Mouse (Mus musculus) CH12.LX (cell line): ENCODE results near the gene Mettl7a1. TPM values are rescaled to one million over a fixed set of nuclear protein-coding genes. Genes with fewer than 3 reads are reported as not detected.
A peak's percentile ranks its signal among the peaks of the same experiment; 100 is the strongest.
"Not testable (repeated sequence)": the region's sequence is repeated elsewhere in the genome, so short reads cannot be mapped to it uniquely, and the experiment has no call there.

Source experiments
- DNase-seq: peaks from one replicate; pipeline ENCODE4 v3.0.0-alpha.2; 2013; ENCODE audit errors: extremely low read depth
- H3K27ac ChIP-seq: 2 replicates; pipeline ENCODE4 v1.5.1; 2012; ENCODE audit warnings: low read depth, mild to moderate bottlenecking, control low read depth, moderate library complexity; ENCODE audit not compliant: insufficient read depth
- H3K27me3 ChIP-seq: replicated peaks from 2 replicates; pipeline ENCODE3; 2012; ENCODE audit warnings: inconsistent platforms
- H3K36me3 ChIP-seq, 2 experiments: replicated peaks in 1 of 2; 2 replicates each; pipeline versions ENCODE3 to v1.6.1; 2012; ENCODE audit warnings: inconsistent platforms in 1 of 2, low read length in 1 of 2, mild to moderate bottlenecking in 1 of 2, mixed read lengths in 1 of 2, moderate library complexity in 1 of 2; ENCODE audit not compliant: control insufficient read depth in 1 of 2, insufficient read depth in 1 of 2
- H3K4me1 ChIP-seq, 2 experiments: 2 replicates each; pipeline ENCODE4 v1.6.1; 2012; ENCODE audit warnings: inconsistent platforms in 1 of 2, moderate library complexity in 1 of 2; ENCODE audit not compliant: insufficient read depth in 2 of 2, control insufficient read depth in 1 of 2
- H3K4me2 ChIP-seq: 2 replicates; pipeline ENCODE4 v1.6.1; 2012; ENCODE audit warnings: low read depth, mild to moderate bottlenecking, control low read depth; ENCODE audit not compliant: poor library complexity, insufficient read depth, severe bottlenecking
- H3K4me3 ChIP-seq, 3 experiments: fragments of 150-350 bp in 1 of 3; sonication (generic) in 1 of 3; replicated peaks in 1 of 3; 2 replicates each; pipeline versions ENCODE3 to v1.5.1; 2011 to 2012; ENCODE audit warnings: low read depth in 2 of 3, low read length in 2 of 3, mild to moderate bottlenecking in 2 of 3, moderate library complexity in 2 of 3, control low read depth in 1 of 3, improper control_type of control experiment in 1 of 3, inconsistent platforms in 1 of 3, mixed read lengths in 1 of 3; ENCODE audit not compliant: poor library complexity in 1 of 3
- H3K79me2 ChIP-seq: replicated peaks from 2 replicates; pipeline ENCODE4 v1.6.1; 2012; ENCODE audit warnings: mild to moderate bottlenecking, moderate library complexity; ENCODE audit not compliant: control insufficient read depth, poor library complexity, insufficient read depth, severe bottlenecking; ENCODE audit errors: extremely low read depth
- H3K9ac ChIP-seq: 2 replicates; pipeline ENCODE4 v1.6.1; 2012; ENCODE audit warnings: low read depth, mild to moderate bottlenecking, control low read depth, moderate library complexity; ENCODE audit not compliant: insufficient read depth
- H3K9me3 ChIP-seq: replicated peaks from 2 replicates; pipeline ENCODE3; 2012; ENCODE audit warnings: low read length, inconsistent platforms, mixed read lengths
- CHD1 ChIP-seq: IDR thresholded peaks from 2 replicates; pipeline ENCODE4 v1.6.1; 2012; ENCODE audit warnings: low read depth, low read length, improper control_type of control experiment, inconsistent platforms
- CTCF ChIP-seq, 2 experiments: IDR thresholded peaks in 1 of 2; conservative IDR thresholded peaks in 1 of 2; 2 replicates each; pipeline ENCODE4 v1.5.1; 2011 to 2012; ENCODE audit warnings: low read depth in 2 of 2, low read length in 2 of 2, improper control_type of control experiment in 1 of 2, inconsistent platforms in 1 of 2, mild to moderate bottlenecking in 1 of 2, moderate library complexity in 1 of 2
- E2F4 ChIP-seq: IDR thresholded peaks from 2 replicates; pipeline ENCODE4 v1.6.1; 2011; ENCODE audit warnings: low read depth, low read length, improper control_type of control experiment; ENCODE audit not compliant: insufficient replicate concordance
- ELF1 ChIP-seq: IDR thresholded peaks from 2 replicates; pipeline ENCODE4 v1.6.1; 2014; ENCODE audit warnings: low read depth, mild to moderate bottlenecking, inconsistent platforms, low read length, improper control_type of control experiment
- GABPA ChIP-seq: IDR thresholded peaks from 2 replicates; pipeline ENCODE4 v1.6.1; 2012; ENCODE audit warnings: low read depth, low read length, improper control_type of control experiment, inconsistent platforms; ENCODE audit not compliant: insufficient replicate concordance
- HCFC1 ChIP-seq: IDR thresholded peaks from 2 replicates; pipeline ENCODE4 v1.6.1; 2012; ENCODE audit warnings: low read depth, mild to moderate bottlenecking, inconsistent platforms, low read length, improper control_type of control experiment
- IRF4 ChIP-seq: IDR thresholded peaks from 2 replicates; pipeline ENCODE4 v1.6.1; 2014; ENCODE audit warnings: low read depth, mild to moderate bottlenecking, inconsistent platforms, low read length, improper control_type of control experiment
- MAFK ChIP-seq: IDR thresholded peaks from 2 replicates; pipeline ENCODE4 v1.6.1; 2011; ENCODE audit warnings: low read length, improper control_type of control experiment; ENCODE audit not compliant: insufficient replicate concordance
- MXI1 ChIP-seq: IDR thresholded peaks from 2 replicates; pipeline ENCODE4 v1.6.1; 2011; ENCODE audit warnings: mild to moderate bottlenecking, low read depth, low read length, improper control_type of control experiment
- NELFE ChIP-seq: IDR thresholded peaks from 2 replicates; pipeline ENCODE4 v1.6.1; 2011; ENCODE audit warnings: low read depth, low read length, improper control_type of control experiment
- PAX5 ChIP-seq: IDR thresholded peaks from 2 replicates; pipeline ENCODE4 v1.6.1; 2012; ENCODE audit warnings: low read length, inconsistent platforms, mixed read lengths
- POLR2A ChIP-seq: IDR thresholded peaks from 2 replicates; pipeline ENCODE4 v1.6.1; 2011; ENCODE audit warnings: low read depth, mild to moderate bottlenecking, improper control_type of control experiment, low read length
- POLR2AphosphoS2 ChIP-seq: IDR thresholded peaks from 2 replicates; pipeline ENCODE4 v1.6.1; 2011; ENCODE audit warnings: low read depth, low read length, improper control_type of control experiment
- SMC3 ChIP-seq: IDR thresholded peaks from 2 replicates; pipeline ENCODE4 v1.6.1; 2011; ENCODE audit warnings: low read depth, low read length, improper control_type of control experiment
- TCF12 ChIP-seq: IDR thresholded peaks from 2 replicates; pipeline ENCODE4 v1.6.1; 2014; ENCODE audit warnings: low read depth, mild to moderate bottlenecking, inconsistent platforms, low read length, improper control_type of control experiment
- UBTF ChIP-seq: IDR thresholded peaks from 2 replicates; pipeline ENCODE4 v1.6.1; 2012; ENCODE audit warnings: low read depth, mild to moderate bottlenecking, inconsistent platforms, low read length, improper control_type of control experiment, moderate library complexity
- USF1 ChIP-seq: IDR thresholded peaks from 2 replicates; pipeline ENCODE4 v1.6.1; 2014; ENCODE audit warnings: low read depth, mild to moderate bottlenecking, inconsistent platforms, low read length, improper control_type of control experiment
- USF2 ChIP-seq: conservative IDR thresholded peaks from 2 replicates; pipeline ENCODE4 v1.6.1; 2011; ENCODE audit warnings: low read depth, low read length, improper control_type of control experiment
- dilution Hi-C: fragments of 300-500 bp; cut with MboI; formaldehyde crosslinking; loops from 2 replicates; pipeline ENCODE4 v1.14.3; 2020; ENCODE audit warnings: low sequenced_read_pairs; ENCODE audit not compliant: extremely low pct_unique_long_range_greater_than_20kb, extremely low pct_ligation_motif_present
- in situ Hi-C: fragments of 300-500 bp; cut with MboI; formaldehyde crosslinking; loops from 3 replicates; pipeline ENCODE4 v1.14.3; 2019; ENCODE audit warnings: low sequenced_read_pairs, low pct_ligation_motif_present, low pct_unique_long_range_greater_than_20kb, mixed read lengths
- polyA plus RNA-seq: library from polyadenylated mRNA; unstranded; fragments of >175 nt; gene quantifications from 2 replicates; pipeline ENCODE4 v1.2.1, GENCODE M21; 2012; ENCODE audit warnings: low read depth; ENCODE audit not compliant: insufficient read length
- total RNA-seq, 2 experiments: library from RNA; depleted of rRNA; stranded (reverse); fragments of 300-350 nt in 1 of 2; fragments of >200 nt in 1 of 2; gene quantifications; 2 replicates each; pipeline ENCODE4 v1.2.3; 2012 to 2014

Mettl7a1 gene
- total and polyA plus RNA-seq, 3 experiments, result 6.5 to 17.2 (median 14.2) TPM

DNA sequence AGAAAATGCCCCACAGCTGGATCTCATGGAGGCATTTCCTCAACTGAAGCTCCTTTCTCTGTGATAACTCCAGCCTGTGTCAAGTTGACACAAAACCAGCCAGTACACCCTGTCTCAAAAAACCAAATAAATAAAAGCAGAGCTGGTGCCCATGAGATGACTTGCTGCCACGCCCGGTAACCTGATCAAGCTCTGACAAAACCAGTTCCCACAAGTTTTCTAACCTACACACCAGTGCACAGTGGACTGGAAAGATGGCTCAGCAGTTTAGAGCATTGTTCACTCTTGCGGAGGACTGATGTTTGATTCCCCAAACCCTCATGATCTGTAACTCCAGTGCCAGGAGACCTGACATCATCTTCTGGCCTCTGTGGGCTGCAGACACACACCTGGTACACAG, 21.3 kb downstream of the Mettl7a1 start:
- Histone ChIP-seq H3K79me2 (no peaks in the 10 kb centered on the region), H3K4me2 (no peak overlapping the region), H3K4me1 (no peaks in the 10 kb centered on the region), H3K4me3 (no peak overlapping the region), H3K9me3 (no peaks in the 10 kb centered on the region), H3K36me3 (no peaks in the 10 kb centered on the region), H3K27me3 (no peaks in the 10 kb centered on the region), H3K27ac (no peak overlapping the region), H3K9ac (no peak overlapping the region)
- in situ Hi-C loops (loop anchor here (10.0 kb wide), 1 partner anchor 60 kb away; no protein-coding TSS in a partner anchor), dilution Hi-C loops (no loop called here)
- no peak for DNase-seq
- no peak for TF ChIP-seq GABPA
- TF ChIP-seq, all 38 proteins: peak for 0

DNA sequence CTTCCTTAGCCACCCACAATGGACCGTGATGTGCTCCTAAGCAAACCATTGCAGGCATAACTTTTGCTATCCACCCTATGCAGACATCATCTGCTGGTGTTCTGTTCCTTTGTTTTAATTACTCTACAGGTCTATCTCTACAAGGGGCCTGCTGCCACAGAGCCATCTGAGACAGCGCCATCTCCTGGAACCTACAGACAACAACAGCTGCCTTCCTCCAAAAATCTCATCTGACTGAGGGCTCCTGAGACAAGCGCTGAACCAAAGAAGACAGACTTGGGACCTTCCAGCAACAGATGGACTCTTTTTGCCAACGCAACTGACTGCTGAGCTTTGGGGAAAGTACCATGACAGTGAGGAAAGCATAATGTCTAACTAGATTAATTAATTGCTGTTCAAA, 24.1 kb downstream of the Mettl7a1 start:
- H3K79me2 ChIP-seq, dilution Hi-C loops, H3K9me3 ChIP-seq, H3K4me2 ChIP-seq, H3K9ac ChIP-seq, H3K4me3 ChIP-seq, H3K27me3 ChIP-seq, H3K4me1 ChIP-seq, H3K36me3 ChIP-seq, H3K27ac ChIP-seq: not testable (repeated sequence)
- in situ Hi-C loops, result loop anchor here (10.0 kb wide), 1 partner anchor 63 kb away; no protein-coding TSS in a partner anchor
- peak in 1 of 2 experiments; percentile 13; a peak in 2 of 4 replicates for TF ChIP-seq CTCF (conservative IDR thresholded peaks at IDR 0.05 in 1 of 2, IDR thresholded peaks at IDR 0.05 in 1 of 2; ENCODE audit: low read depth in 2 of 2, low read length in 2 of 2)
- peak; percentile 32 for DNase-seq

DNA sequence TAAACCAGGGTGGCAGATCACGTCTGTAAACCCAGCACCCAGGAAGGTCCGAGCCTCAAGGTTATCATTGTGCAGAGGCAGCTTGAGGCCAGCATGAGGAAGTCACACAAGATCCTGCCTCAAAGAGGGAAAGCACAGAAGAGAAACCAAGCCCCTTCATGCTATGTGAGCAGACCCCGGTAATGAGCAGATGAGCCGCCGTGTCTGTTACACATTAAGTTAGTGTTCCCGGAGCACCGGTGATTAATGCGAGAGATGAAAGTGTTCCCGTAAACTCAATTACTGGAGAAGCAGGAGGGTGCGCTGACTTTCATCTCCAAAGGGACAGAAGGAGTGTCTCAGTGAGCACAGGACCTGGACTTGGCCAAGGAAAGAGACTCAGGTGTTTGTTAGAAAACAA, 25.4 kb downstream of the Mettl7a1 start:
- H3K27ac ChIP-seq, H3K9me3 ChIP-seq, H3K36me3 ChIP-seq, H3K9ac ChIP-seq, H3K4me1 ChIP-seq, H3K4me2 ChIP-seq, H3K27me3 ChIP-seq, dilution Hi-C loops, H3K4me3 ChIP-seq, H3K79me2 ChIP-seq, DNase-seq: not testable (repeated sequence)
- in situ Hi-C loops, result loop anchor here (10.0 kb wide), 1 partner anchor 65 kb away; no protein-coding TSS in a partner anchor

DNA sequence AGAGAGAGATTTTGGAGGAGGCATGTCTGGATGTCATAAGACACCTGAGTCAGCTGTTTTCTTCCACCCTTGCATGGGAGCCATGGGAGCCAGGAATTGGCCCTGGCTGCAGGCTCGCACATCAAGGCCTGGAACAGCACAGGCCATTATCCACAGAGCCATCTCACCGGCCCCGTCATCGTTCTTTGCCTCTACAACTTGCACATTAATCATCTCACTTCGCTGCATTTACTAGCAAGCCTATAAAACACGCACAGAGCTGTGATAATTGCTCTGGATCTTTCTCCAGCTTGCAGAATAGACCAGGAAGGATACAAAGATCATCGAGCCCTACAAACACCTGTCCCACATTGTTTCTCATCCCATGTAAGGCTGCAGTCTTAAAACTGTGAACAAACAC, 26.8 kb downstream of the Mettl7a1 start:
- H3K9me3 ChIP-seq, result no peaks in the 10 kb centered on the region
- H3K79me2 ChIP-seq, result no peaks in the 10 kb centered on the region
- H3K27ac ChIP-seq, result no peak overlapping the region
- no peak overlapping the region for H3K4me2 ChIP-seq
- no peak overlapping the region for H3K4me3 ChIP-seq
- dilution Hi-C loops, result no loop called here
- TF ChIP-seq MAFK, result no peak
- TF ChIP-seq IRF4, result no peak
- no peak for TF ChIP-seq MXI1
- no peak for TF ChIP-seq ELF1
- TF ChIP-seq POLR2A, result no peak
- TF ChIP-seq NELFE, result no peak
- TF ChIP-seq USF1, result no peak
- TF ChIP-seq CTCF (conservative IDR thresholded peaks at IDR 0.05 in 1 of 2, IDR thresholded peaks at IDR 0.05 in 1 of 2; ENCODE audit: low read depth in 2 of 2, low read length in 2 of 2), result no peak
- TF ChIP-seq PAX5, result no peak
- TF ChIP-seq CHD1, result no peak
- no peak for TF ChIP-seq SMC3
- no peak for TF ChIP-seq TCF12
- TF ChIP-seq E2F4, result no peak
- no peak for TF ChIP-seq UBTF
- TF ChIP-seq POLR2AphosphoS2, result no peak
- no peak for TF ChIP-seq HCFC1
- no peak for TF ChIP-seq USF2
- no peak for DNase-seq
- H3K9ac ChIP-seq, result no peak overlapping the region
- no peaks in the 10 kb centered on the region for H3K36me3 ChIP-seq
- no peaks in the 10 kb centered on the region for H3K4me1 ChIP-seq
- in situ Hi-C loops, result no loop called here
- no peaks in the 10 kb centered on the region for H3K27me3 ChIP-seq
